Mouse (Mus musculus) layer of hippocampus, adult 2 months (tissue): Measurements from ENCODE around the gene Rnasel. TPM values are rescaled to one million over a fixed set of nuclear protein-coding genes. Genes with fewer than 3 reads are reported as not detected.
A peak's percentile ranks its signal among the peaks of the same experiment; 100 is the strongest.

Source experiments
- DNase-seq, 2 experiments: peaks; one replicate each; pipeline ENCODE4 v3.0.0; 2022; ENCODE audit warnings: low spot score in 2 of 2
- H3K27ac ChIP-seq: fragments of 200-600 bp; 2 replicates; pipeline ENCODE4 v1.8.1; 2022
- H3K4me3 ChIP-seq: fragments of 200-600 bp; 2 replicates; pipeline ENCODE4 v1.8.1; 2022; ENCODE audit warnings: mild to moderate bottlenecking
- CTCF ChIP-seq: fragments of 200-600 bp; conservative IDR thresholded peaks from 2 replicates; pipeline ENCODE4 v1.8.1; 2022; ENCODE audit warnings: antibody characterized with exemption, mild to moderate bottlenecking, moderate library complexity
- total RNA-seq, 2 experiments: library from RNA; stranded (reverse); gene quantifications; 2 replicates each; pipeline ENCODE4 v1.2.3; 2021

The Rnasel gene
- total RNA-seq, 2 experiments from 2014 or later: 6.5 to 6.7 TPM

DNA sequence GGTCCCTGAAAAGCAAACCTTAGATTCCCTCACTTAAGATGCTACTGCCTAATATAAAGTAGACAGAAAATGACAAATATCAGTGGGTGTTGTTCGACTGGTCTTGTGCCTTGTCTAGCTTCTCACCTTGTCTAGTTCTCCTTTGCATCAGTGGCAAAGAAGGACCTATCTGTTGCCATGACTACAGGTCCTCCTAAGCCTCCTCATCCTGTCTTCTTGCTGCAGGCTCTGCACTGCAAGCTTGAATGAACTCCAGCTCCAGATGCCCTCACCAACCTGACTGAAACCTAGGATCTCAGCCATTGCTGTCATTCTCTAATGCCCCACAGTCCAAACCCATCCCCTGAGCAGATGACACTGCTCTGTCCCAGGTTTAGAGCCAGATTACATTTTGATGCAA is 31.2 kb upstream of the Rnasel start:
- TF ChIP-seq CTCF: no peak
- DNase-seq: no peak
- H3K4me3 ChIP-seq: no peak overlapping the region
- H3K27ac ChIP-seq: no peak overlapping the region

DNA sequence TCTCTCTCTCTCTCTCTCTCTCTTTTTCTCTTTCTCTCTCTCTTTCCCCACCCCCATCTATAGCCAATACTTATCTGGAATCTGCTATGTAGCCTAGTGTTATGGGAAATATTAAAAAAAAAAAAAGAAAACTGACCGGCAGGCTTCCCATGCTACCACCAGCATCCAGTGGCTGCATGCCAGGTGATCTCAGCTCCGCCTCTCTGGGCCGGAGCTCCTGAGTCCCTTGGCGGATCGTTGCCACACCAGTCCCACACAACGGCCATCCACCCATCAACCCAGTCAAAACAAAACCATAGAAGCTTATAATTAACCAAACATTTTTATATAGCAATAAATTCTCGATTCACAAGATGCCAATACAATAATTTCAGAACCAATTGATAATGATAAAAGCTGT is 28.3 kb upstream of the Rnasel start:
- DNase-seq: no peak
- H3K4me3 ChIP-seq: no peak overlapping the region
- TF ChIP-seq CTCF: no peak
- H3K27ac ChIP-seq: no peak overlapping the region

DNA sequence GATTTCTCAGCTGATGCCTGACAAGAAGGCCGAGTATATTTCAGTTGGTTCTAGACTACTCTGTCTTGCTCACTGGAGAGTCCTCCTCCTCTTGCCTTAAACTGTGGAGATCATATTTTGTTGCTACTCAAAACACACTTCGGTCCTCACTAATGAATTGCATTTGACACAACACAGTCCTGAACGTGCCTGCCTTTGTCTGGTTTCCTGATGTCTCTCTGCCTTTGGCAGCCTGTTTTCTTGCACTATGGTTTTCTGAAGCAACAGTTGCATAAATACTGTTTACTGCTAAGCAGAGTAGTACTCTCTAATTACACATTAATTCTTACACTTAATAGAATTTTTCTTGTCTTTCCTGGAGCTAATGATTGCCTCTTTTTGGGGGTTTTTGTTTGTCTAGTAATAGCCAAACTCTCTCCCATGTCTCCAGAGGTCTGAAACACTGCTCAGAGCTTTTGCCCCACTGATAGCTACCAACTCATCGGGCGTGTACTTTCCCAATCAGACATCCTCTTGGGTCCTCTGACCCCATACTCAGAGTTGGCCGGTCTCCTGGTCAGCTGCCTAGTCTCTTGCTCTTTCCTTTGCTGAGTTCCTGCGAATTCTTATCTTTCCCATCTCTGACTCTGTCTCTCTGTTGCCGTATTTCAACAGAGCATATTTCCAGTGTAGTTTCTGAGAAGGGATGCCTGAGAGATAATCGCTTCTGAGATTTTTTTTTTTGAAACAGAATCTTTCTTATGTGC is 27.5 kb upstream of the Rnasel start:
- no peak for DNase-seq

DNA sequence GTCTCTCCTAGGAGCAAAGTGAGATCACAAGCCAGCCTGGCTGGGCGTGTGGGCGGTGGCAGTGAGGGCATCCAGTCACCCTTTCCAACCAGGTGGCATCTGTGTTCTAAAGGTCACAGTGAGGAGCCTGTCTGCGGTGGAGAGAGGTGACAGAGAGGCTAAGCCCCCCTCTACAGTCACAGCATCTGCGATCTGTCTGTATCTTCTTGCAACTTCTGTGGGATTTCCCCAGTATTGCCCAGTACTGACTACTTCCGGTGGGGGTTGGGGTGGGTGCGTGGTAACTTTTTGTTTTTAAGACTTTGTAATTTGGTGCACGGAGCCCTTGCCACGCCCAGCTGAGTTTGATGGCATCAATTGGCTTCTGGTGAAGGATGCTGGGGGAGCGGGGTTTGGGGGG is 25.8 kb upstream of the Rnasel start:
- H3K4me3 ChIP-seq: no peak overlapping the region
- no peak for DNase-seq
- no peak for TF ChIP-seq CTCF
- H3K27ac ChIP-seq: no peak overlapping the region

More for the DNA sequence above, 27.5 kb upstream of the Rnasel start:
- Histone ChIP-seq H3K4me3 (no peak overlapping the region), H3K27ac (no peak overlapping the region)
- no peak for TF ChIP-seq CTCF

DNA sequence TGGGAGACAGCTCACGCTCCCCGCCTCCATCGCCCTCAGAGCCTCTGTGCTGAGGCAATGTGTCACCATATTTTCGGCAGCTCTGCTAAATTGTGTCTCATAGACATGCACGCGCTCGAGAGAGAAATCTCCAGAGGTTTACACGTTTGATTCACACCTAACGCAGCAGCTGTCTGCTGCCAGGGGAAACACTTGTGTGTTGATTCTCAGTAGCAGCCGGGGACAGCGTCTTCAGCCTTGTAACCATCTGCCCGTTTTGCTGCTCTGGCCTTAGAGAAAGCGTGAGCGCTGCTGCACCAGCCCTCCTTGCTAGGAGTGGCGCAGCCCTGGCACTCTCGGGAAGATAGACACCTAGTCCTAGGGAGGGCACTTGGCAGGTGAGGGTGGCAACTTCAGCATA is 22.6 kb upstream of the Rnasel start:
- Histone ChIP-seq H3K4me3 (no peak overlapping the region), H3K27ac (no peak overlapping the region)
- no peak for DNase-seq
- no peak for TF ChIP-seq CTCF

DNA sequence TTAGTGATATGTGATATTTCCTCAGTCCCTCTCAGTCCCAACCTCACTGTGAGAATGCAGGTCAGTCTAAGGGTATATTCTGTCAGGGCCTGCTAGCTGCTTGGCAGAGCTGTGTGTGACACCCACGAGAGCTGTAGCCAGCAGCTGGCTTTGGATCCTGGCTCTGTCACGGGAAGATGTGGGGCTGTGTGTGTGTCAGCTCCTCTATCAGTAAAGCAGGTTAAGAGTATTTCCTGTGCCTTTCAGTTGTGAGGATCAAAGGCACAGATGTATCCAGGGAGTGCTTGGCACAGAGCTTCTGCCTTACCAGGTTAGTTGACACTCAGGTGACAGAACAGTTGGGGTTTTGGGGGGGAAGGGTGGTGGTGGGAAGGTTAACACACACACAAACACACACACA is 19.4 kb upstream of the Rnasel start:
- TF ChIP-seq CTCF: no peak
- DNase-seq: no peak
- no peak overlapping the region for H3K4me3 ChIP-seq

DNA sequence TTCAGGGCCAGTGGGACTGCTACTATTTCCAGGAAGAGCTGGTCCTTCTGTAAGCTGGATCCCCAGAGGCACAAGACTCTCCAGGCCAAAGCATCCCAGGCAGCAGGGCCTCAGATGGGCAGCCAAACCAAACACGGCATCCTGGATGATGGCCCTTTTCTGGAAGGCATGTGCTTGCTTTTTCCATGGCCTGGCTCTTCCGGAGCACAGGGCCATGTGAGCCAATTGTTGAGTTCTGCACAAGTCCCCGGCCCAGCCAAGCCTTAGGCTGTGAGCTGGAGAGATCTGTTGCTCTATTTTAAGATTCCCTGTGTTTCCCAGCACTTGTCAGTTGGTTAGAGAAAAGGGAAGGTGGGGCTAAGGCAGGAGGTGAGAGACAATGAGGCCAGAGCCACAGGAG is 18.6 kb upstream of the Rnasel start:
- Histone ChIP-seq H3K4me3 (no peak overlapping the region), H3K27ac (no peak overlapping the region)
- DNase-seq: no peak
- no peak for TF ChIP-seq CTCF

More for the DNA sequence above, 19.4 kb upstream of the Rnasel start:
- H3K27ac ChIP-seq: no peak overlapping the region

DNA sequence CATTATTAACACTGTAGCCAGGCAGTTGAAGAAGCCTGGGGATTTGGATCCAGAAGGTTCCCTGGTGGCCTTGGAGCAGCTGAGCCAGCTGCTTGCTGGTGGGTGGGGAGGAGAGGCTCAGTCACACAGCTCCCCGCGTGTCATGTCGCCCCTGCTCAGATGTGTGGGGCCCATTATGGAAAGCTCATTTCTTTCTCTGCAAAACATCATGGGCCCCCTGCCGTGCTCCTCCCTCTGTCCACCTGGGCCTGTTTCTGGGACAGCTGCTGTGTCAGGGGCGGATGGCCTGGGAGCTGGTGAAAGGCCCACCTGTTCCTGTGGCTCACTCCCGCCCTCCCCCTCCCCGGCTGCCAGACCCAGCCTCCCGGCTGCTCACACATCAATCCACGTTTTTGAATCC is 16.0 kb upstream of the Rnasel start:
- no peak overlapping the region for H3K27ac ChIP-seq
- DNase-seq: no peak
- no peak for TF ChIP-seq CTCF
- H3K4me3 ChIP-seq: no peak overlapping the region

DNA sequence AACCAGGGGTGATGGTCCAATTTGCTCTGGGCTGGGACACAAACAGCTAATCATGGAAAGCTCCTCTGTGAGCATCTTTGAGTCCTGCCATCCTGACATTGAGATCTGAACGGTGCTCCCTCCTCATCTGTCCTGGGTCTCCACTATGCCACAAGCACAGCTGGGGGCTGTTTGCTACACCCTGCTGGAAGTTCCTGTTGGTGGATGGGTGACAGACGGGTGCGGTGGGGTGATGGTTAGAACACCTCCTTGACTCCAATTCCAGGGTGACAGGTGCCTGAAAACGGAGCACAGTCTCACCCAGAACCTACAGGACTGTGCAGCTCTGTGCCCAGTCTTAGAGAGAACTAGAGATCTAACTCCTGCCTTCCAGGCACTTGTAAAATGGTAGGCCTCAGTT is 14.4 kb upstream of the Rnasel start:
- no peak for DNase-seq
- Histone ChIP-seq H3K4me3 (no peak overlapping the region), H3K27ac (no peak overlapping the region)
- TF ChIP-seq CTCF: no peak

DNA sequence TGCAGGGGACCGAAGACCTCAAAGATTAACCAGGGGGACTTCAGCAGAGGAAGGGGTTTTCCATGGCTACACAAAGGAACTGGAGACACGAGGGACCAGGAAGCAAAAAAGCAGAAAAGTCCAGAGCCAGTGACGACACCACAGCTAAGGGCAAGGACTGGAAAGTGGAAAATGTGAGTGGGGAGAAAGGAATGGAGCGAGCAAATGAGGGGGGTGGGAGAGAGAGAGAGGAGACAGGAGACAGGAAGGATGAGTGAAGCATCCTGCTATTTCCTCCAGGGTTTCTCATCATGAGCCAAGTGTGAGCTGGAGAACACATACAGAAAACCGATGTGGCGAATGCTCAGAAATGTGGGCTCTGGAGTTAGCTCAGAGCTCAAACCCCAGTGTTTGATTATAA is 13.1 kb upstream of the Rnasel start:
- no peak for DNase-seq
- no peak for TF ChIP-seq CTCF
- Histone ChIP-seq H3K27ac (no peak overlapping the region), H3K4me3 (no peak overlapping the region)

DNA sequence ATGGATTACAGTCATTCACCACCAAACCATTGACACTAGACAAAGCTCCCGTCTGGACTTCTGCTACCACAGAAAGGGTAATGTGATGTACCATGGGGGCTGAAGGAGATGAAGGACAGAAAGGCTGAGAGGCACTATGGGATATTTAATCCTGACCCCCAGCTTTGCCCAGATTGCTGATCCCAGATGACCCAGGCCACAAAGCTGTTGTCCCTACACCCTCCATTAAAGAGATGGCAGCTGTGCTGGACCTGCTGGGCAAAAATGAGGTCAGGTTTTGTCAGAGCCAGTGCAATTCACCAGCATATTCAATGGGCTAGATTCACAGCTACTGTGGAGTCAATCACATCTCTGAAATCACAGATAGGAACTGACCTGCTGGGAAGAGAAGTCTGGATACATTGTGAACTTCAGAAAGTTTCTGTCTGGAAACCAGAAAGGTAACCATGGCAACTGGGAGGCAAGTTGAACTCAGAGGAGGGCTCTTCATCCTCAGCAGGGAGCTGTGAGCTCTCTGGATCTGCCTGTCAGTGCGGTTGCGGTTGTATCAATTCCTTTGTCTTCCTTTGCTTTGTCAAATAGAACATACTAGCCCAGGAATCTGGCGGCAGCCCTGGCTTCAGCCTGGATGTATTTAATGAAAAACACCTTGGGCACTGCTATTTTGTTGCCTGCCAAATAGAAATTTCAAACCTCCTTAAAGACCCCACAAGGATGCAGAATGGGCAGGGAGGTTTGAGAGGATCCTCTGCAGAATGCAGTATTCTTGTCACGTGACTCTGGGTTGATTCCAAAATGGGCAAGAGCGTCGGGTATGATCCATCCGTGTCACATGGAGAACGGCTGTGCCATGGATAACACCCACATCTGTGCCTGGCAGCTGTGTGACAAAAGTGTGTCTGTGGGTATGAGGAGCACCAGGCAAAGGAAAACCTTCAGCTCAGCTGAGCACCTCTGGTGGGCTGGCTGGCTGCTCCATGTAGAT is 11.8 kb upstream of the Rnasel start:
- Histone ChIP-seq H3K4me3 (no peak overlapping the region), H3K27ac (no peak overlapping the region)
- DNase-seq: no peak
- no peak for TF ChIP-seq CTCF

DNA sequence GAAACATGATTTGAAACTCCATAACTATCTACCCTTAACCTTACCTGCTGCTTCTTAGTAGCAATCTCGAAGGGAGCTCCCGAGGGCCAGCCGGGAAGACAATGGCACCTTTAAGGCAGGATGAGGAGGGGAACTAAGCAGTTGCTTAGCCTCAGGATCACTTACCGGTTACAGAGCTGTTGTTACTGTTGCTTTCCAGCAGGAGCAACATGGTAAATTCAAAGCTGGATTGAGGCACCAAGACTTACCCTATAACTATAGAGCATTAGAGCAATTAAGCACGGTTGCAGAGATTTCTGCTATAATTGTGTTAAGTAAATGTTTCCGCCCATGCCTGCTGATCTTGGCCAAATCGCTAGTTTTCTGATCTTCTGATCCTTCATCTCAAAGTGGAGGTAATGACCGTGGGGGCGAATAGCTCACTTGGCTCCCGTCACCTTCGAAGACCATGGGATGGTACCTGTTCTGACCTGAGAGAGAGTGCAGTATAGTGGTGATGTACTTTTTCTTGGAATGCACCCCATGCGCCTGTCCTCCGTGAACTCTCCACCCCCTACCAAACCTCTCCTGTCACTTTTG is 9.7 kb upstream of the Rnasel start:
- DNase-seq: no peak
- H3K27ac ChIP-seq: no peak overlapping the region
- no peak overlapping the region; the same call in 1 of the 2 replicates for H3K4me3 ChIP-seq
- peak; percentile 44 for TF ChIP-seq CTCF

DNA sequence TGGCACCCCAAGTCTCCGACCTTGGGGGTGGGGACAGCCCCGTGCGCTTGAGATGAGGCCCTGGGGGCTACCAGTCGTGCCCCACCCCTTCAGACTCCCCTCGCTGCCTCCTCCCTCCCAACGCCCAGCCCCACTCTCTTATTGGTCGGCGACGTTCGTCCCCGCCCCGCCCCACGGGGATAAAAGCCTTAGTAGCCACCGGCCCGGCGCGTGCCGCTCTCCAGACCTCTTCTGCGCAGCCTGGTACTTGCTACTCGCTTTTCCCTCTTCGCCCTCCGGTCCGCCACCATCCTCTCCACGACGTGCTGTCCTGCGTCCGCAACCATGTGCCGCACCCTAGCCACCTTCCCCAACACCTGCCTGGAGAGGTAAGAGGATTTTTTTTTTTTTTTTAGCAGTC is 9.1 kb upstream of the Rnasel start, which contains the start of gene Rgs16:
Gene Rgs16 (plus strand): TSS at position 205 of the 400 bp plus-strand sequence.
- DNase-seq: peak; percentile 20 to 63
- Histone ChIP-seq H3K27ac (no peak within 1 kb of the TSS), H3K4me3 (peak within 1 kb of the TSS; percentile 52)
- no peak for TF ChIP-seq CTCF
